Mouse (Mus musculus) heart, postnatal 0 days (tissue): ENCODE data around the gene Pkp1.

Source experiments
- CTCF ChIP-seq: IDR thresholded peaks from 2 replicates; pipeline ENCODE4 v1.5.1; 2016; ENCODE audit warnings: antibody characterized with exemption, control low read depth, low read depth
- EP300 ChIP-seq: IDR thresholded peaks from 2 replicates; pipeline ENCODE4 v1.6.1; 2016; ENCODE audit warnings: antibody characterized with exemption, low read depth

- TF ChIP-seq CTCF (peak; percentile 98), EP300 (no peak)
Measured at GRCm38 (mm10) chr1:135865518-135866194, 53.4 kb downstream of the Pkp1 start.
